Mouse (Mus musculus) cerebellum, postnatal 4 days (tissue): ENCODE results near the gene Retreg1.
A peak's percentile ranks its signal among the peaks of the same experiment; 100 is the strongest.

ENCODE experiments used
- DNase-seq, 2 experiments: peaks; one replicate each; pipeline ENCODE4 v3.0.0; 2022; ENCODE audit warnings: low spot score in 2 of 2, mixed read lengths in 1 of 2

The Retreg1 gene

GRCm38 (mm10) chr15:25880192-25880591 lies 37.2 kb downstream of the Retreg1 start:
- no peak for DNase-seq

- no peak for DNase-seq
Measured at GRCm38 (mm10) chr15:25882002-25882401, 39.0 kb downstream of the Retreg1 start.

GRCm38 (mm10) chr15:25884416-25884958 lies 41.5 kb downstream of the Retreg1 start:
- no peak for DNase-seq

- peak in 1 of 2 experiments; percentile 47 for DNase-seq
Measured at GRCm38 (mm10) chr15:25886581-25887011, 43.6 kb downstream of the Retreg1 start.

- DNase-seq = no peak
Measured at GRCm38 (mm10) chr15:25889927-25890326, 46.9 kb downstream of the Retreg1 start.

- DNase-seq = no peak
Measured at GRCm38 (mm10) chr15:25891556-25891955, 48.6 kb downstream of the Retreg1 start.

- no peak for DNase-seq
Measured at GRCm38 (mm10) chr15:25893327-25893726, 50.3 kb downstream of the Retreg1 start.

- no peak for DNase-seq
Measured at GRCm38 (mm10) chr15:25896783-25897182, 53.8 kb downstream of the Retreg1 start.

- no peak for DNase-seq
Measured at GRCm38 (mm10) chr15:25897617-25898016, 54.6 kb downstream of the Retreg1 start.

- DNase-seq = no peak
Measured at GRCm38 (mm10) chr15:25899021-25899420, 56.0 kb downstream of the Retreg1 start.

- DNase-seq = peak; percentile 53 to 78
Measured at GRCm38 (mm10) chr15:25900540-25900939, 57.6 kb downstream of the Retreg1 start.

GRCm38 (mm10) chr15:25902931-25903615 lies 60.1 kb downstream of the Retreg1 start:
- no peak for DNase-seq

GRCm38 (mm10) chr15:25904435-25905021 lies 61.5 kb downstream of the Retreg1 start:
- DNase-seq = no peak

- no peak for DNase-seq
Measured at GRCm38 (mm10) chr15:25909783-25910494, 67.0 kb downstream of the Retreg1 start.

GRCm38 (mm10) chr15:25910495-25910865 lies 67.5 kb downstream of the Retreg1 start:
- no peak for DNase-seq

GRCm38 (mm10) chr15:25910924-25911323 lies 67.9 kb downstream of the Retreg1 start:
- DNase-seq = no peak

GRCm38 (mm10) chr15:25912911-25913310 lies 69.9 kb downstream of the Retreg1 start:
- DNase-seq = no peak

GRCm38 (mm10) chr15:25913659-25914058 lies 70.7 kb downstream of the Retreg1 start:
- DNase-seq = no peak

- no peak for DNase-seq
Measured at GRCm38 (mm10) chr15:25914160-25914559, 71.2 kb downstream of the Retreg1 start.

GRCm38 (mm10) chr15:25915013-25915412 lies 72.0 kb downstream of the Retreg1 start:
- DNase-seq = no peak

GRCm38 (mm10) chr15:25915574-25916205 lies 72.7 kb downstream of the Retreg1 start:
- DNase-seq = peak in 1 of 2 experiments; percentile 54

- no peak for DNase-seq
Measured at GRCm38 (mm10) chr15:25916252-25916651, 73.3 kb downstream of the Retreg1 start.
